Mouse (Mus musculus): ENCODE measurements around the gene Pdcd6. TPM values are rescaled to one million over a fixed set of nuclear protein-coding genes. Genes with fewer than 3 reads are reported as not detected.

Gene Pdcd6
- total and polyA plus RNA-seq, 3 experiments = 40.7 to 170 (median 49.6) TPM

- TF ChIP-seq GATA1 (IDR thresholded peaks at IDR 0.05; ENCODE audit: borderline replicate concordance, low read length) (no peak), POLR2AphosphoS5 (IDR thresholded peaks at IDR 0.05; ENCODE audit: insufficient replicate concordance, low read depth, low read length) (no peak), CTCF (IDR thresholded peaks at IDR 0.05; ENCODE audit: low read depth, low read length) (no peak), TAL1 (conservative IDR thresholded peaks at IDR 0.05; ENCODE audit: low read depth, low read length) (no peak), GATA2 (IDR thresholded peaks at IDR 0.05; ENCODE audit: borderline replicate concordance, low read depth, low read length) (no peak)
- peak; percentile 85 for ATAC-seq (ENCODE audit: extremely low read depth, insufficient number of reproducible peaks, low FRiP score, poor library complexity, severe bottlenecking)
Measured at GRCm38 (mm10) chr13:74349566-74350434, 32.4 kb upstream of the Pdcd6 start, which contains the start of the genes Sdha and Ccdc127. Gene Sdha, minus strand, starts transcription at chr13:74350280. Gene Ccdc127, plus strand, starts transcription at chr13:74350309.

GRCm38 (mm10) chr13:74341036-74341435 is 23.7 kb upstream of the Pdcd6 start:
- DNase-seq (ENCODE audit: low spot score) = peak; percentile 10

More at GRCm38 (mm10) chr13:74349566-74350434, 32.4 kb upstream of the Pdcd6 start, which contains the start of the genes Sdha and Ccdc127:
- Histone ChIP-seq H3K27me3 (ENCODE audit: insufficient read depth, low read length) (no peaks in the 10 kb centered on the region), H3K4me3 (ENCODE audit: low read depth, low read length) (peak within 1 kb of the TSS; percentile 76), H3K36me3 (replicated peaks) (peaks cover 31% of the 10 kb centered on the region), H3K4me1 (ENCODE audit: insufficient read depth, low read depth, low read length) (peaks cover 16% of the 10 kb centered on the region), H3K9me3 (replicated peaks) (no peaks in the 10 kb centered on the region)
- peak; percentile 88 for DNase-seq (ENCODE audit: low spot score)

GRCm38 (mm10) chr13:74329321-74329720 is 11.9 kb upstream of the Pdcd6 start:
- no peak for ATAC-seq (ENCODE audit: extremely low read depth, insufficient number of reproducible peaks, low FRiP score, poor library complexity, severe bottlenecking)
- no peaks in the 10 kb centered on the region for H3K27me3 ChIP-seq (ENCODE audit: insufficient read depth, low read length)
- H3K36me3 ChIP-seq (replicated peaks) = peaks cover 76% of the 10 kb centered on the region
- DNase-seq (ENCODE audit: low spot score) = no peak
- H3K9me3 ChIP-seq (replicated peaks) = no peaks in the 10 kb centered on the region
- H3K4me3 ChIP-seq (ENCODE audit: low read depth, low read length) = no peak overlapping the region
- no peaks in the 10 kb centered on the region for H3K4me1 ChIP-seq (ENCODE audit: insufficient read depth, low read depth, low read length)
- TF ChIP-seq CTCF (IDR thresholded peaks at IDR 0.05; ENCODE audit: low read depth, low read length) = no peak
- no peak for TF ChIP-seq POLR2AphosphoS5 (IDR thresholded peaks at IDR 0.05; ENCODE audit: insufficient replicate concordance, low read depth, low read length)
- TF ChIP-seq GATA1 (IDR thresholded peaks at IDR 0.05; ENCODE audit: borderline replicate concordance, low read length) = no peak
- TF ChIP-seq TAL1 (conservative IDR thresholded peaks at IDR 0.05; ENCODE audit: low read depth, low read length) = no peak
- no peak for TF ChIP-seq GATA2 (IDR thresholded peaks at IDR 0.05; ENCODE audit: borderline replicate concordance, low read depth, low read length)

More at GRCm38 (mm10) chr13:74341036-74341435, 23.7 kb upstream of the Pdcd6 start:
- ATAC-seq (ENCODE audit: extremely low read depth, insufficient number of reproducible peaks, low FRiP score, poor library complexity, severe bottlenecking) = peak; percentile 68
- Histone ChIP-seq H3K4me3 (ENCODE audit: low read depth, low read length) (no peak overlapping the region), H3K9me3 (replicated peaks) (no peaks in the 10 kb centered on the region), H3K36me3 (replicated peaks) (peaks cover 90% of the 10 kb centered on the region), H3K27me3 (ENCODE audit: insufficient read depth, low read length) (no peaks in the 10 kb centered on the region), H3K4me1 (ENCODE audit: insufficient read depth, low read depth, low read length) (peaks cover 2% of the 10 kb centered on the region; the same call in 1 of the 2 replicates)
- TF ChIP-seq TAL1 (conservative IDR thresholded peaks at IDR 0.05; ENCODE audit: low read depth, low read length) = no peak
- TF ChIP-seq CTCF (IDR thresholded peaks at IDR 0.05; ENCODE audit: low read depth, low read length) = no peak
- no peak for TF ChIP-seq GATA2 (IDR thresholded peaks at IDR 0.05; ENCODE audit: borderline replicate concordance, low read depth, low read length)
- no peak for TF ChIP-seq POLR2AphosphoS5 (IDR thresholded peaks at IDR 0.05; ENCODE audit: insufficient replicate concordance, low read depth, low read length)

GRCm38 (mm10) chr13:74316789-74317169 is 601 bp downstream of the Pdcd6 start:
- ATAC-seq (ENCODE audit: extremely low read depth, insufficient number of reproducible peaks, low FRiP score, poor library complexity, severe bottlenecking) = no peak
- H3K9me3 ChIP-seq (replicated peaks) = no peaks in the 10 kb centered on the region

GRCm38 (mm10) chr13:74316386-74316785 is 994 bp downstream of the Pdcd6 start:
- ATAC-seq (ENCODE audit: extremely low read depth, insufficient number of reproducible peaks, low FRiP score, poor library complexity, severe bottlenecking) (no peak), DNase-seq (ENCODE audit: low spot score) (no peak)
- H3K27me3 ChIP-seq (ENCODE audit: insufficient read depth, low read length) = no peaks in the 10 kb centered on the region
- peak overlapping the region; percentile 98 for H3K4me3 ChIP-seq (ENCODE audit: low read depth, low read length)
- peaks cover 13% of the 10 kb centered on the region for H3K4me1 ChIP-seq (ENCODE audit: insufficient read depth, low read depth, low read length)
- no peak for TF ChIP-seq GATA1 (IDR thresholded peaks at IDR 0.05; ENCODE audit: borderline replicate concordance, low read length)
- no peak for TF ChIP-seq GATA2 (IDR thresholded peaks at IDR 0.05; ENCODE audit: borderline replicate concordance, low read depth, low read length)
- TF ChIP-seq CTCF (IDR thresholded peaks at IDR 0.05; ENCODE audit: low read depth, low read length) = no peak
- no peak for TF ChIP-seq POLR2AphosphoS5 (IDR thresholded peaks at IDR 0.05; ENCODE audit: insufficient replicate concordance, low read depth, low read length)
- TF ChIP-seq TAL1 (conservative IDR thresholded peaks at IDR 0.05; ENCODE audit: low read depth, low read length) = no peak
- no peaks in the 10 kb centered on the region for H3K9me3 ChIP-seq (replicated peaks)
- peaks cover 49% of the 10 kb centered on the region for H3K36me3 ChIP-seq (replicated peaks)

More at GRCm38 (mm10) chr13:74316789-74317169, 601 bp downstream of the Pdcd6 start:
- TF ChIP-seq CTCF (IDR thresholded peaks at IDR 0.05; ENCODE audit: low read depth, low read length) = no peak
- no peak for TF ChIP-seq TAL1 (conservative IDR thresholded peaks at IDR 0.05; ENCODE audit: low read depth, low read length)
- TF ChIP-seq GATA2 (IDR thresholded peaks at IDR 0.05; ENCODE audit: borderline replicate concordance, low read depth, low read length) = no peak
- Histone ChIP-seq H3K27me3 (ENCODE audit: insufficient read depth, low read length) (no peaks in the 10 kb centered on the region), H3K4me1 (ENCODE audit: insufficient read depth, low read depth, low read length) (peaks cover 13% of the 10 kb centered on the region), H3K36me3 (replicated peaks) (peaks cover 49% of the 10 kb centered on the region), H3K4me3 (ENCODE audit: low read depth, low read length) (peak overlapping the region; percentile 98)
- DNase-seq (ENCODE audit: low spot score) = no peak

- no peak for ATAC-seq (ENCODE audit: extremely low read depth, insufficient number of reproducible peaks, low FRiP score, poor library complexity, severe bottlenecking)
- H3K4me1 ChIP-seq (ENCODE audit: insufficient read depth, low read depth, low read length) = peaks cover 13% of the 10 kb centered on the region
Measured at GRCm38 (mm10) chr13:74314616-74315015, 2.8 kb downstream of the Pdcd6 start.

More at GRCm38 (mm10) chr13:74314616-74315015, 2.8 kb downstream of the Pdcd6 start:
- no peak for TF ChIP-seq GATA2 (IDR thresholded peaks at IDR 0.05; ENCODE audit: borderline replicate concordance, low read depth, low read length)
- no peak for TF ChIP-seq POLR2AphosphoS5 (IDR thresholded peaks at IDR 0.05; ENCODE audit: insufficient replicate concordance, low read depth, low read length)
- no peak for TF ChIP-seq TAL1 (conservative IDR thresholded peaks at IDR 0.05; ENCODE audit: low read depth, low read length)
- no peak for TF ChIP-seq CTCF (IDR thresholded peaks at IDR 0.05; ENCODE audit: low read depth, low read length)
- no peak for TF ChIP-seq GATA1 (IDR thresholded peaks at IDR 0.05; ENCODE audit: borderline replicate concordance, low read length)
- Histone ChIP-seq H3K36me3 (replicated peaks) (peaks cover 53% of the 10 kb centered on the region), H3K27me3 (ENCODE audit: insufficient read depth, low read length) (no peaks in the 10 kb centered on the region), H3K9me3 (replicated peaks) (no peaks in the 10 kb centered on the region), H3K4me3 (ENCODE audit: low read depth, low read length) (no peak overlapping the region)
- no peak for DNase-seq (ENCODE audit: low spot score)
